Mouse (Mus musculus): Measurements from ENCODE around the gene Atp8b5. TPM values are rescaled to one million over a fixed set of nuclear protein-coding genes. Genes with fewer than 3 reads are reported as not detected.

Atp8b5 gene
- polyA plus RNA-seq, 1 experiment: 0.02 TPM

DNA sequence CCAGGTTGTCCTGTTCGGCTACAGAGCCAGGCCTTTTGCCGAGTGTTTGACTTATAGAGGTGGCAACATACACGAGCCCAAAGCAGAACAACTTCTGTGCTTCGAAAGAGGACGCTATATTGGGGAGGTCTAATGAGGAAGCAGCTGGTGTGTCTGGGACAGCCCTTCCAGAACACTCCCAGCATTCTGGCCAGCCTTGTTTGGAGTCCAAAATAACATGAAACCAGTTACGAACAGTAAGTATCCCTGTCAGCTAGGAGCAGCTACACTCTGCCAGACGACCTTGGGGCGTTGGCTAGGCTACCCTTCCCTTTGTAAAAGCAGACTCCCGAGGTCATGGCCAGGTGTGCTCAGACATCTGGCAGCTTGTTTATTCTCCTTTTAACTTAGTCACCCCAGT, 135.3 kb downstream of the Atp8b5 start:
- DNase-seq (ENCODE audit: low read depth, low spot score): no peak
- 13% methylated on average over 9 of the region's 9 CpGs for WGBS

DNA sequence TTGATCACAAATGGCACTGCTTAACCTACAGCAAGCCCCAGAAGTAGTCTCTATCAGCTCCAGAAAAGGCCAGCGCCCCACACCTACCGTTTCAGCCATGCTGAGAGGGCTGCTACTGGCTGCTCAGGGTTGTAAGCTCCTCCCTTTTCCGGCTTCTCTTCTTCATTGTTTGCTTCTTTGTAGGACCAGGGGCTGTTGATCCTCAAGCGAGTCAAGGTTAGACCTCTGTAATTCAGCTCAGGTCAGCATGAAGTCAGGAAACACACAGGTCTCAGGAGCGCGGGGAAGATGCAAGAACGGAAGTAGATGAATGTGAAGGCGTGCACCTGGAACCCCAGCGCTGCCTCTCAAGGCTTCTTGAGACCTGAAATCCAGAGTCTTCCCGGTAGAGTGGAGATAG, 137.7 kb downstream of the Atp8b5 start:
- WGBS: 91% methylated on average over 10 of the region's 10 CpGs
- DNase-seq (ENCODE audit: low read depth, low spot score): no peak

DNA sequence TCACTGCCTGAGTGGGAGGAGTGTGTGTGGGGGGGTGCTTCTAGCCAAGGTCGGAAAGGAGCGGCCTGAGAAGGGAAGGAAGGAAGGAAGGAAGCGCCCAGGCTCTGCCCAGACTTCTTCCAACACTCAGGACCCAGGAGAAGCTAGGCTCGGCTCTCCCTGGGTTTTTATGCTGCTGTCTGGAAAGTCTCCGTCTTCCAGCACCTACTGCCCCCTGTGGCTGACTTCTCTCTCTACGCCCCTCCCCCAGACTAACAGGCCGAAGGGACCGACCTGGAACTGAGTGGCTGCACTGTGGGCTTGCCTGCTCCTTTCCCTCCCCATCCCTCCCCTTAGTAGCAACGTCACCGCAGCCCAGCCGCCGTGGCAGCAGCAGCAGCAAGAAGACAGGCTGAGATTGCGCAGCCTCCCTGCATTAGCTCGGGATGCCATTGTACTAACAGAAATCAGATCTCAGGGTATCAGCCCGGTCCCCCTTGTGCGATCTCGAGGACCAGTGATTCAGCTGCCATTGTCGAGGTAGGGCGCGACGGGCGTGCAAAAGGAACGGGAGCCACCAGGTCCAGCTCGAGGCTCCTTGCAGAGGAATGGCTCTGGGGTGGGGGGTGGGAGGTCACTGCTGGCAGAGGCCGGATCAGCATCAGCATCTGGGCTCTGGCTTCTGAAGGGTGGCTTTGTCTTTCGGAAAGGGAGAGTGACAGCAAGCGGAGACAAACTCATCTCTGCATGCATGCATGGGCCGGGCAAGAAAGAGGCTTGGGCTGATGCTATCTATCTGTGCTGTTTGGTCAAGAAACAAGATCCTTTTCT, 139.4 kb downstream of the Atp8b5 start:
- no peak for DNase-seq (ENCODE audit: low read depth, low spot score)
- 43% methylated on average over 28 of the region's 28 CpGs for WGBS

DNA sequence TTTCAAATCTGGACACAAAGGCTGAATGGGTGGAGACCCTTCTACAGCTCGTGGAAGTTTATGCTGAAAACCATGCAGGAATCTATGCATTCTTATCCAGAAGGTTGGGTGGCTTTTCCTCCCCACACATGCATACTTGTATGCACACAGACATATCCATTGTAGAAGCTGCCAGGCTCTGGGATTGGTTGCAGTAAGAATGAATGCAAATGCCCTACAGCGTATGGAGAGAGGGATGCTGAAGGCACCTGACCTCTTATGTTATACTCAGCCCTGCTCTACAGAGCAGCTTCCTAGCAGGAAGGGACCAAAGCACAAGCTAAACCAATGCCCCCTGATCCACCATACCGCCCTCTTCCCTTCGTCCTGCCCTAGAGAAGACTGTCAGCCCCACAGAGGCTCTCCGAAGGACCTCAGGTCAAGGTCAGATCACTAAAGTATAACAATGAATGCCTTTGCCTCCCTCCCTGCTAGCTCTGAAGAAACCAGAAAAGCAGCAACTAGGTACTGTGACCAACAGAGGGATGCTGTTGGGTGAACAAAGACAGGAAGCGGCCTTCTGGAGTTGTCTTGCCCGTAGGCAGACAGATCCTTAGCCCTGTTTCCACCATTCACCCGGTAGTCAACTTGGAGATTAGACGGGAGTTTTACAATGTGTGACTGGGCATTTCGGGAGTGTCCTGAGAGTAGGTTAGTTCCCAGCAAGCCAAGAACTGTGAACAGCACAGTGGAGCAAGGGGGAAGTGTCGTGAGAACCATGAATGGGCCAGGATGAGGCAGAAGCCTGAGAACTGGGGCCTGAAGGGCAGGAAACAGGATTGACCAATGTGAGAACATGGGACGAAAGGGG, 140.3 kb downstream of the Atp8b5 start:
- no peak for DNase-seq (ENCODE audit: low read depth, low spot score)
- 66% methylated on average over 12 of the region's 12 CpGs for WGBS

DNA sequence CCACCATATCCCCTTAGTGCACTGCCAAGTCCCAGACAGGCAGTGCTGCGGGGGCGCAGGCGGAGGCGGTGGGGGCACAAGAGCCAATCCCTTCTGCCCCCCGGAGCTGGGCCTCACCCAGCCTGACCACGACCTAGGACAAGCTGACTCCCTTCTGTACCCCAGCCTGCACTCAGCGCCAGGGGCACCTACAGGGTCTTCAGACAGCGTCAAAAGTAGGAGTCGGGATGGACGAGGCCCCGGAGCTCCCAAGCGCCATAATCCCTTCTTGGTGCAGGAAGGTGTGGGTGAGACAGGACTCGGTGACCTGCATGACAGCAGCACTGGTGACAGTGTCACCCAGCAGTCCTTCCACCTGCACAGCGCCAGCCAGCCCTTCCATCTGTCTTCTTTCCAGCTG, 147.8 kb downstream of the Atp8b5 start:
- WGBS: 93% methylated on average over 14 of the region's 14 CpGs
- DNase-seq (ENCODE audit: low read depth, low spot score): no peak

DNA sequence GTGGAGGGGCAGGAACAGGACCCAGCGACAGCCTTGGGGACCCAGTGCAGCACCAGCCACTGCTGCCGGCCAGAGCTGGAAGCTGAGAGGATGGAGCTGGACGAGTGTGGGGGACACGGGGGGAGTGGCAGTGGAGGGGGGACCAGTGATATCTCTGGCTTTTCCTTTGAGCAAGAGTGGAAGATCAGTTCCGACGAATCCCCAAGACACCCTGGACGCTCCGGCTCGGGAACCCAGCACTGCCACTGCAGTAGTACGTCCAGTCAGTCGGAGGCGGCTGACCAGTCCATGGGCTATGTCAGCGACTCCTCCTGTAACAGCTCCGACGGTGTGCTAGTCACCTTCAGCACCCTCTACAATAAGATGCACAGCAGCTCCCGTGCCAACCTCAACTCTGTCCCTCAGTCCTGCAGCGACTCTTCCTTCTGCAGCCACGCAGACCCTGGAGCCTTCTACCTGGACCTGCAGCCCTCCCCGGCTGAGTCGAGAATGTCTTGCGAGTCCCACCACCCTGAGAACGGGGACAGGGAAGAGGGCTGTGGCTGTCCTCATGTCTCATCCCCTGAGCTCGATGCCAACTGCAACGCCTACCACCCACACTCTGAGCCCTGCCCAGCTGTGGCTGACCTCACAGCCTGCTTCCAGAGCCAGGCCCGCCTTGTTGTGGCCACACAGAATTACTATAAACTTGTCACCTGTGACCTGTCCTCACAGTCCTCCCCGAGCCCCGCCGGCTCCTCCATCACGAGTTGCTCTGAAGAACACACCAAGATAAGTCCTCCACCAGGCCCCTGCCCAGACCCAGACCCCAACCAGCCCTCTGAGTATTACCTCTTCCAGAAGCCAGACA, 148.5 kb downstream of the Atp8b5 start:
- 87% methylated on average over 29 of the region's 29 CpGs for WGBS
- DNase-seq (ENCODE audit: low read depth, low spot score): no peak

DNA sequence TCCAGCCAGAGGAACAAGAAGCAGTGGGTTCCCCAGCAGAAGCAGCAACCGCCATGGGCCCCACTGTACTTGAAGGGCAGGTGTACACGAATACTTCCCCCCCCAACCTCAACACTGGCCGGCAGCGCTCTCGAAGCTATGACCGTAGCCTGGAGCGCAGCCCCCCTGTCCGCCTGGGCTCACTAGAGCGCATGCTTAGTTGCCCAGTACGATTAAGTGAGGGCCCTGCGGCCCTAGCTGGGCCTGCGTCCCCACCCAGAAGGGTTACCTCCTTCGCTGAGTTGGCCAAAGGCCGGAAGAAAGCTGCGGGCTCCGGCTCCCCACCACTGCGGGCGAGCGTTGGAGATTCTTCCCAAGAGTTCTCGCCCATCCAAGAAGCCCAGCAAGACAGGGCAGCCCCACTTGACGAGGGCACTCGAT, 149.1 kb downstream of the Atp8b5 start:
- 96% methylated on average over 22 of the region's 22 CpGs for WGBS

DNA sequence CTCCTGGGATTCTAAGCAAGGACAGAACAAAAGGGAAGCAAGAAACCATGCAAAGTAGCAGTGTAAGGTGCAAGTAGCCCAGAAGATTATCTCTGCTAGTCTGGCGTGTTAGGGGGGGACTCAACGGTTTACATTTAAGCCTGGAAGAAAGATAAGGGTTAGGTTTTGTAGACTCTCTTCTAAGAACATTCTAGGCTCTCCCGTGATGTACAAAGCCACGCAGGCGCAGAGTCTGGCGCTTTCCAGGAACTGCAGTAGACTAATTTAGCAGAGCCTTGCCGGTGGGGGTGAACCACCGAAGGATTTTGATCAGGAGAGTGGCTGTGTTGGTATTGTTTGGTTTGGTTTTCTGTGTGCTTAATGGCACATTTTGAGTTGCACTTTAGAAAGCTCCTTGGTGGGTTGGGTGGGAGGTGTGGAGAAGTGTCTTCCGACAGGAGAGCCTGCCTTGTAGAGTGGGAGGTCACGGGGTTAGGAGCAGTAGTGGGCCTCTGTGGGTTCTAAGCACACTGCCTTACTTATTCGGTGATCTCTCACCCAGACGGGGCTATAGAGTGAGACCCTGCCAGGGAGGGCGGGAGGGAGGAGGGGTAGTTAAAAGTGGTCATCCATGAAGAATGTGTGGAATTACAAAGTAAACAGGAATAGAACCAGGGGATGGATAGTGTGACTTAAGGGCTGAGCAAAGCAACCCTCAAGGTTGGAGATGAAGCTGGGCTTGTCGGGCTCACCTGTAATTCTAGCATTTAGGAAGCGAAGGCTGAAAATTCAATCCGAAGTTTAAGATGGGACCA, 150.5 kb downstream of the Atp8b5 start:
- WGBS: 70% methylated on average over 16 of the region's 16 CpGs
- no peak for DNase-seq (ENCODE audit: low read depth, low spot score)

More for the DNA sequence above, 149.1 kb downstream of the Atp8b5 start:
- no peak for DNase-seq (ENCODE audit: low read depth, low spot score)

DNA sequence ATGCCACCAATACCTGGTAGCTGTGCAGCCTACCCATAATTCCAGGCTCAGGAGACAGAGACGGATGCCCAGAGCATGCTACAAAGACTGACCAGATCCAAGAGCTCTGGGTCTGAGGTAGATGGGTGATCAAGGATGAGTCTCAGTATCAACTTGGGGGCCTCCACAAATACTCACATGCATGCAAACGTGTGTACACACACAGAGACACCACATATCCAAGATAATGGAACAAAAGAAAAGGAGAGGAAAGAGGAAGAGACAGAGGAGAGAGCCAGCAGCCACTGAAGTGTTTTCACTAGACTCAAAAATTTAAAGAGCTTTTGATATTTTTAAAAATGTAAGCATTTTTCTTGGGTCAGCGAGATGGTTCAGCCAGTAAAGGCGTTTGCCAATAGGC, 151.5 kb downstream of the Atp8b5 start:
- DNase-seq (ENCODE audit: low read depth, low spot score): no peak
- 70% methylated on average over 4 of the region's 4 CpGs for WGBS

DNA sequence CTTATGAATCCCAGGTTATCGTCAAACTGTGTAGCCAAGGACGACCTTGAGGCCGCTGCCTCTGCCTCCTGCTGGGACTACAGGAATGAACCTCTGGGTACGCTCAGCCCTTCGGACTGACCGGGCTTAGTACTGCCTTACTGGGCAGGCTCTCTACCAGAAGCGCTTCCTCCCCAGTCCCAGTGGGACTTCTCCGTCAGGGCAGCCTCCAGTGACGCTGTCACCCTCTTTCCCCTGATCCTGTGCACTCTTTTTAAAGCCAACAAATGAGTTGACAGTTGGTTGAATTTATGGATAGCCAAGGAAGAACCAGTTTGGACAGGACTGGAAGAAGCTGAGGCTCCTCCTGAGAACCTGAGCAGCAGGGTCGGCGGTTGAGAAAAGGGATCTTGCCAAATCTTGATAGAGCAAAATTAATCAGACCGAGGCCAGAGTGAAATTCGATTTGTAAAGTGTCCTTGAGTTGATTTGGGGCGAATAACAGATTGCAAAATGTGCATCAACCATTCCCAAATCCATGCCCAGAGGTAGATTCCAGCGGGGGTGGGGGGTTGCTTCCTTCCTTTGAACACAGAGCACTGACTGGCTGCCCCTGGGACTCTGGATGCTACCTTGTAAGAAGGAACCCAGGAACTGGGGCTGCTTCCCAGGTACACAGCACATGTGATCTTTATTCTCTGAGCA, 152.2 kb downstream of the Atp8b5 start:
- DNase-seq (ENCODE audit: low read depth, low spot score): no peak
- 77% methylated on average over 15 of the region's 15 CpGs for WGBS

DNA sequence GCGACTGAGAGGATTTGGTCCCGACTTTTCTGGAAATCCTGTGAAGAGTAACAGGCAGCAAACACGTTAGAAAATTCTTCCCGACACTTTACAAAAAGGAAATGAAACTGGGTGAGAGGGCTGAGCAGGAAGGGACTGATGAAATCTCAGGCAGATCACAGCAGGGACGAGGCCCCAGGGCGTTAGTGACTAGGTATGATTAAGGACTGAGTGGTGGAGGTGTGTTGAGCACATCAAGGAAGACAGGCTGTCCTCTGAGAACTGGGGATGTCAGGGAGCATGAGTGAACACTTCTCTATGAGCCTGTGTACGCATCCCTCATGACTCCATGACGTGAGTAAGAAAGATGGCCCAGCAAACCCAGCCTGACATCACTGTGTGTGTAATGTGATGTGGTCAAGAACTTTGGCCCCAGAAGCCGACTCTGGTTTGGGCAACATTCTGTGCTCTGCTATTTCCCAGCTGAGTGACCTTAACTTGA, 152.9 kb downstream of the Atp8b5 start:
- WGBS: 49% methylated on average over 9 of the region's 9 CpGs
- DNase-seq (ENCODE audit: low read depth, low spot score): no peak

DNA sequence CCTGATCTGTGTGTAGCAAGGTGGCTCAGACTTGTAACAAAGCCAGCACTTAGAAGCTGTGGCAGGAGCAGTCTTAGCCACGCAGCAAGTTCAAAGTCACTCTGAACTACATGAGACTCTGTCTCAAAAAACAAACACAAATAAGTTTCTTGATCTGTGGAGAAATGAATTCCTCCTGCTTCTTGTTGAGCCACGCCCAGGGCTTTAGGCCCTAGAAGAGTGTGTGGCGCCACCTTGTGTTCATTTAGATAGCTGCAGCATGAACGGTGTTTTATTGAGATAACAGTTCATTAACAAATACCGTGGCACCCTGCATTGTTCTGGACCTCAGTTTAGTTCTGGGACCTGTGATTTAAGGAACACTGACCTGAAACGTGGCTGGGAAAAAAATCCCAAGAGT, 153.3 kb downstream of the Atp8b5 start:
- under 1% methylated on average over 6 of the region's 6 CpGs for WGBS
- peak; percentile 61 for DNase-seq (ENCODE audit: low read depth, low spot score)

DNA sequence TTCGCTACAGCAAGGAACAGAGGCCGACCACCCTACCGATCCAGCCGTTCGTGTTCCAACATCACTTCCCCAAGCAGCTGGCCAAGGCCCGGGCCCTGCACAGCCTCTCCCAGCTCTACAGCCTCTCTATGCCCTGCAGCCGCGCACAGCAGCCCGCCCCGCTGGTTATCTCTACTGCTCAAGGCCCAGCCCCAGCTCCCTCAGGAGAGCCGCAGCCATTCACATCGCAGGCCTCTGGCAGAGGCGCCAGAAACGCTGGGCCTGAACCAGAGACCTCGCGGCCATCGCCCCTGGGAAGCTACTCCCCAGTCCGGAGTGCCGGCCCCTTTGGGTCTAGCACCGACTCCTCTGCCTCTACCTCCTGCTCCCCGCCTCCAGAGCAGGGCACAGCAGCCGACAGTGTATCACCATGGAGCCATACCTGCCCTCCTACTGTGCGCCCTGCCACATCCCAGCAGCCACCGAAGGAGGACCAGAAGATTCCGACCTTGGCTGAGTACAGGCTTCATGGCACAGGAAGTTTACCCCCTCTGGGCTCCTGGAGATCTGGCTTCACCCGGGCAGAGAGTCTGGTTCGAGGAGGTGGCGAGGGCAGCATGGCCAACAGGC, 154.8 kb downstream of the Atp8b5 start:
- 91% methylated on average over 28 of the region's 28 CpGs for WGBS
- DNase-seq (ENCODE audit: low read depth, low spot score): no peak

Other genes with a start within 250 kb of the Atp8b5 start
- gene Pigo, start 241.3 kb upstream of the Atp8b5 start, polyA plus RNA-seq (2012; rRNA removed): 25.1 and 32.0 TPM in 2 replicates
- 83.2 and 92.5 TPM in 2 replicates for gene Stoml2, start 235.4 kb upstream of the Atp8b5 start, polyA plus RNA-seq (2012; rRNA removed)
- 29.1 and 39.3 TPM in 2 replicates for gene Fam214b, start 220.9 kb upstream of the Atp8b5 start, polyA plus RNA-seq (2012; rRNA removed)
- gene Unc13b, start 208.2 kb upstream of the Atp8b5 start, polyA plus RNA-seq (2012; rRNA removed): 7.7 and 12.5 TPM in 2 replicates
- gene Rusc2, start 114.8 kb downstream of the Atp8b5 start, polyA plus RNA-seq (2012; rRNA removed): 7.4 and 7.6 TPM in 2 replicates
- 0.08 and 0.14 TPM in 2 replicates for gene Fam166b, start 162.0 kb downstream of the Atp8b5 start, polyA plus RNA-seq (2012; rRNA removed)
- 49.2 and 55.0 TPM in 2 replicates for gene Tesk1, start 174.8 kb downstream of the Atp8b5 start, polyA plus RNA-seq (2012; rRNA removed)
- gene Cd72, start 187.5 kb downstream of the Atp8b5 start, polyA plus RNA-seq (2012; rRNA removed): 14.6 and 14.9 TPM in 2 replicates
- 1.7 and 1.8 TPM in 2 replicates for gene Sit1, start 216.6 kb downstream of the Atp8b5 start, polyA plus RNA-seq (2012; rRNA removed)
- 187 and 232 TPM in 2 replicates for gene Ccdc107, start 225.7 kb downstream of the Atp8b5 start, polyA plus RNA-seq (2012; rRNA removed)
- 66.9 and 81.0 TPM in 2 replicates for gene Arhgef39, start 232.5 kb downstream of the Atp8b5 start, polyA plus RNA-seq (2012; rRNA removed)
- gene Car9, start 239.8 kb downstream of the Atp8b5 start, polyA plus RNA-seq (2012; rRNA removed): 50.4 and 64.5 TPM in 2 replicates

Data from large intestine, adult 2 months (tissue).